Mouse (Mus musculus) fat pad, adult 2 months (tissue): ENCODE data around the gene Dnajc25.
A peak's percentile ranks its signal among the peaks of the same experiment; 100 is the strongest.

Source experiments
- DNase-seq: peaks from one replicate; pipeline ENCODE4 v3.0.0-alpha.2; 2011; ENCODE audit warnings: low read depth, low spot score; ENCODE audit errors: extremely low read depth

Dnajc25 gene

DNA sequence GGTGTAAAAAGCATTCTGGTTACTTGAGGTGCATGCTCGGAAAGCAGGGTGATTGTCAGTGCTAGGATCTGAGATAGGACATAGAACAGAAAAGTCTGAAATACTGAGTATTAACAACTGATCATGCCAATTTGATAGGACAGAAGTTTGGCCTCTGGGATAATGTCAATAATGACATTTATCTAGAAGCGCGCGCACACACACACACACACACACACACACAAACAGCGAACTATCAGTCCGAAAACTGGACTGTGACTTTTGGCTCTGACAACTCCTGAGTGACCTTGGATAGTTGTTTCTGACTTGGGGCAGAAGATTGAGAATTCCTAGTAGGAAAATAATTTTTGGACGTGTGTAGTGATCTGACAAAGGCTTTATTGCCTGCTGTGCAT is 8.9 kb downstream of the Dnajc25 start:
- DNase-seq = no peak

- DNase-seq = no peak
Observed at GRCm38 (mm10) chr4:59006211-59006610, 11.3 kb downstream of the Dnajc25 start.

- DNase-seq = peak; percentile 74
Observed at GRCm38 (mm10) chr4:59007016-59007415, 12.2 kb downstream of the Dnajc25 start.

DNA sequence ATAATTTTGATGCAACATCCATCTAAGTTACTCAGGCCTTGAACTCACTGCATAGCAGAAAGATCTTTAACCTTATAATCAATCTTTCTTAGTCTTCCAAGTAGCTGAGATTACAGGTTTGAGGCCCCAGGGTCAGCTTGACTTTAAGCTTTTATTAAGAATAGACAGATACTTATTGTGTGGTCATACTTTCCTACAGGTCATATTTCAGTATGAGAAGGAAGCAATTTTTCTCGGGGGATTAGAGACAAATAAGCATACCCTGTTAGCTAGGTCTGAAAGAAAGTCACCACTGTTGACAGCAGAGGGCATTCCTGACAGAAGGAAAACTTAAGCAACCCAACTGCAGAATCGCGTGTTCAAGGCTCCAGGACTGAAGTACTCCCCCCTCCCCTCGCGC is 13.1 kb downstream of the Dnajc25 start:
- no peak for DNase-seq

DNA sequence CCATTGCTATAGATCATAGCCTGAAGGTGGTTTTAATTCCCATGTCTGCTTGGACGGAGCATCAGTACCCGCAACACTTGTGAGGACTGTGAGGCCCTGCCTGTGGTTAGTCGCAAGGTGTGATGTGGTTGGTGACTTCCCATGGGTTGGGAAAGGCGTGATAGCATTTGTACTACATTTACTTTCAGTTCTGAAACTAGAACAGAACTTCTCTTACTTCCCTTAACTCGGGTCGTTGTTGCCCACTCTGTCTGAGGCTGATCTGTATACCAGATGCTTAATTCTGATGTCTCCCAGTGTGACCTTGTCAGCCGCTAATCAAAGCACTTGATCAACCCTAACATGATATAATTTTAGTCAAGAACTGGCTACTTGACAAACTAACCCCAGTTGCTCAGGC is 14.3 kb downstream of the Dnajc25 start:
- DNase-seq = no peak

- DNase-seq = no peak
Observed at GRCm38 (mm10) chr4:59009696-59010095, 14.8 kb downstream of the Dnajc25 start.

DNA sequence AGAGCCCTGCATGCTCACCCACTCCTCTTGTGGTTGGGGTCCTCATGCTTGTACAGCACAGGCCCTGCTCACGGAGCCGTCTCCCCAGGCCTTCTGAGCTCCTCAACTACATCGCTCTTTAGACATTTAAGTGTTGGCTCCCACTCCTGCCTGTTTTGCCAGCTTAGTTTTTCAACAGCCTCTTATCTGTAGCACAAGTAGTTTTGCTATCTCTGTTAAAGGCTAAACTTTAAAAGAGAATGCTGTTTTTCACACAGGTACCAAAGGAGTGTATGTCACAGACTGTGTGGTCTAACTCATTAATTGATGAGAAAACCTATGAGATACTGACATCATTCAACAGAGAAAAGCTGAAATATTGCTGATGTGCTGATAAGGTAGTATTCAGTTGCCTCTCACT is 16.6 kb downstream of the Dnajc25 start:
- DNase-seq = no peak

- DNase-seq = no peak
Observed at GRCm38 (mm10) chr4:59015181-59015580, 20.3 kb downstream of the Dnajc25 start.

DNA sequence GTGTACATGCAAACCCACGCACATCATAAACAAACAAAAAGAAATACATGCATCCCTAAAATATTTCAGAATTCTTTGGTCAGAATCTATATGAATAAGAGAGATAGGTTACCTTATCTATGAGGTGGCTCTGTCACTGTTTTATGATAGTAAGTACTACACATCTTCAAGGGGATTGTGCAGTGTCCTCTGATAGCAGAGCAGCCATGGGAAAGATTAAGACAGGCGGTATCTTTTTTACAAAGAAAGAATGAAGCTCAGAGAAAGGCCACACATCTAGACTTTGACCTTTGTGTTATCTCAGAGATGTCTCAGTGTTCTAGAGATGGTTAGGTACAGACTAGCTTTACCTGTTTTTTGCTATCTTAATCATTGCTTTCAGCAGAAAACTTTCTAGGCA is 22.1 kb downstream of the Dnajc25 start:
- no peak for DNase-seq

- no peak for DNase-seq
Observed at GRCm38 (mm10) chr4:59034325-59034917, 39.6 kb downstream of the Dnajc25 start.

GRCm38 (mm10) chr4:59034918-59035785 is 40.3 kb downstream of the Dnajc25 start, which contains the start of gene Gng10:
Gene Gng10, plus strand, starts transcription at chr4:59035088.
- no peak for DNase-seq

DNA sequence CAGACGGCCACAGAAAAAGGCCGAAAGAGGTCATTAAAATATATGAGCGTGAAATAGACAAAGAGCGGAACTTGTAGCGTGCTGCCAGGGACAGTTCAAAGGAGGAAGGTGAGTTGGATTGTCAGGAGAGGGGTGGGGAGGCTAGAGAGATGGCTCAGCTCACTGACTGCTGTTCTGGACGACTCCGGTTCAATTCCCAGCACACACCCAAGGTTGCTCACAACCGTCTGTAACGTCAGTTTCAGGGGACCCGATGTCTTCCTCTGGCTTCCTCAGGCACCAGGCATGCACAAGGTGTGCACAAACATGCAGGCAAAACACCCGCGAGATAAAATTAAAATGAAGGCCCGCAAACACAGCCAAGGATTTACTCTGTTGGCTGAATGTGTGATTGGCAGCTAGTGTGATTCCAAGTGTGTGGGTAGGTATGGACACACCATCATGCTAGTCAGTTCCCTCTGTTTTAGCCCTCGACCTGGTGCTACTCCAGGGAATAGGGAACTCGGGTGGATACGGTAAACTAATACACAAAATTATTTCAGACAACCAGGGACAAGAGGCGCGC is 41.0 kb downstream of the Dnajc25 start:
- DNase-seq = no peak

- DNase-seq = no peak
Observed at GRCm38 (mm10) chr4:59036490-59037127, 41.7 kb downstream of the Dnajc25 start.

DNA sequence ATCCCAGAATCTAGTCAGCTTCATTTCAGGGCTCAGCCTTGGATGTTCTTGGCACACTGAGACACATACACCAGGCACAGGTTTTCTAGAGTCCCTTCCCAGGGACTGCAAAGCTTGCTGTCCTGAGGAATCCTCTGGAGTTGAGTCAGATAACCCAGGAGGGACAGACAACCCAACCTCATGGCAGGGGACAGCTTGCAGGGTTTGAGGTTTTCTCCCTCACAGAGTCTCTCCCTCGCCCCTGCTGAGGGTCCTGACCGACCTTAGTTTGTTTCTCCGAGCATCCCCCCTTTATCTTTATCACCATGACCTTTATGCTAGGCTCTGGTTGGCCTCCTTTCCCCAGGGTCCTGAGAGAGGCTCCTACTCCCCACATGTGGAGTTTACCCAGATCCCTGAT is 42.7 kb downstream of the Dnajc25 start:
- DNase-seq = no peak

DNA sequence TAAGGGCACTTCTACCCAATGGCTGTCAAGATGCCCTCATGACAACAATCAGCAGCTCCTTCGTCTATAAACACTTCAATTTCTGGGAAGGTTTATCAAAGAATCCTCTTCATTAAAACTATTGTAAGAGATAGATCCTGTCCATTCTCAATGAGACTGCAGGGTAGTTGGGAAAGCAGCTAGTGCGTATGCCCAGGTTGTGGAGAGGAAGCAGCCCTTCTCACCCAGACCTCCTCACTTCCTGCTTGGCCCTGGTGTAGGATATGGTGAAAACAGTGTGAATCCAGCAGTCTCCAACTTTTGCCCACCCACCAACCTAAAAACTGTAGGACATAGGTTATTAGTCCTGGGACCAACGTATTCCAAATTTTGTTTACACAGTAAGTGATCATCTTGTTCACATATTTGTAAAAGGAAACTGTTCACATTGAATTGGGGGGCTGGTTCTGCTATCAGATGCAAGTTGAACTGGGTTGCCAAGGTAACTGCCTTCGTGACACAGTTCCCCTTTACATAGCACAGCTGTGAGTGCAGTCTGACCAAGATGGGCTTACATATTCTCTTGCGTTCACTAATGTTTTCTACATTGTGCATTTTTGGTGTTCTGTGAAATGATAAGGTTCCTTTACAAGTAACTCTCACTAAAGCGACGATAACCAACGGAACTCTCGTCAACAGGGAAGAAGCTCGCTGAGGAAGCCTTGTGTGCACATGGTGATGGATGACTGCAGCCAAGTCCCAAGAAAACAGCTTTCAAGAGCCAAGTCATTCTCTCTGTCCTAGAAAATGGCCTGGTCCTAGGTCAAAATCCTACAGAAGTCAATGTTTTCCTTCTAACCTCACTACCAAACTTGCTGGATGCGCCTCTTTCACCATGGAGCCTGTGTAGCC is 45.8 kb downstream of the Dnajc25 start:
- DNase-seq = no peak

- DNase-seq = no peak
Observed at GRCm38 (mm10) chr4:59043074-59043473, 48.2 kb downstream of the Dnajc25 start.

GRCm38 (mm10) chr4:59043891-59044290 is 49.0 kb downstream of the Dnajc25 start:
- no peak for DNase-seq

DNA sequence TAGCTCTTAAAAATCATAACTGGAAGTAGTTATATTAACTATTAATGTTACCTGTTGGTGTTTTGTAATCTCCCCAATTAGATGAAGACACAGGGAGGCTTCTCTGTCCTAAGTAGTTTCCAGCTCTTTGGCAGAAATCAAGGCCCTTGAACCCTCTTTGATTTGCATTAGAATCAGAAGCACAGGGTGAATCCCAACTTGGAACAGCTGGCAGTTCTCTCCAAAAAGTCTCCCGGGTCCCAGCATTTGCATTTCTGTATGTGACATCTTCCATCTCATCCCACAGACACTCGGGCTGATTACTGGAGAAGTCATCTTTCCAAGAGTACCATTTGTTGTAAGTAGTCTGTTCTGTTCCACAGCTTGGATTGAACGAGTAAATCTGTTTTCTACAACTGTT is 52.4 kb downstream of the Dnajc25 start:
- no peak for DNase-seq

- DNase-seq = no peak
Observed at GRCm38 (mm10) chr4:59051081-59051480, 56.2 kb downstream of the Dnajc25 start.

- no peak for DNase-seq
Observed at GRCm38 (mm10) chr4:59057929-59058328, 63.1 kb downstream of the Dnajc25 start.

DNA sequence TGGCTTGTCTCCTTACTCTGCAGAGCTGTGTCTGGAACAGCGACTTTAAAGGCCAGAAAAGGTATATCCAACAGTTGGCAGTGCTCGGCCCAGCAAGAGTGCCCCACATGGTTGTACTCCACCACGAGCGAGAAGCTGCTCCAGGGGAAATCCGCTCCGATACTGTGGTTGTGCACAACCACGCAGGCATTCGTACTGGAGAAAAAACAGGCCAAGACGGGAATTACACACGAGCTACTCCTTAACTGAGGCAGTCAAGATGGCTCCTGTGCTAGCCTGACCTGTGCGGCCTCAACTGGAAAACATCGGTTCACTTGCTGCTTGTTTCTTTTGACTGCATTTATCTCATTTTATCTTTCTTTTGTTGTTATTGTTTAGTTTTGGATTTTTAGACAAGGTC is 67.7 kb downstream of the Dnajc25 start:
- DNase-seq = no peak
